Mouse (Mus musculus) T-helper 1 cell (primary cell): Measurements from ENCODE around the gene Tpt1.
"Not testable (repeated sequence)": the region's sequence is repeated elsewhere in the genome, so short reads cannot be mapped to it uniquely, and the experiment has no call there.

Experiments
- in situ Hi-C: fragments of 300-600 bp; cut with MboI, MseI; formaldehyde crosslinking; loops from one replicate; pipeline ENCODE4 v1.15.1; 2025; ENCODE audit warnings: high pct_unique_total_duplicates

The Tpt1 gene

GRCm38 (mm10) chr14:75841758-75842157 lies 3.1 kb upstream of the Tpt1 start:
- in situ Hi-C loops = not testable (repeated sequence)

- in situ Hi-C loops = no loop called here
Observed at GRCm38 (mm10) chr14:75844111-75844695, 690 bp upstream of the Tpt1 start.

GRCm38 (mm10) chr14:75845698-75846115 lies 814 bp downstream of the Tpt1 start:
- in situ Hi-C loops = no loop called here

- in situ Hi-C loops = no loop called here
Observed at GRCm38 (mm10) chr14:75847669-75848068, 2.8 kb downstream of the Tpt1 start.

GRCm38 (mm10) chr14:75848482-75848881 lies 3.6 kb downstream of the Tpt1 start:
- in situ Hi-C loops = no loop called here

GRCm38 (mm10) chr14:75849236-75849635 lies 4.3 kb downstream of the Tpt1 start:
- in situ Hi-C loops = no loop called here

- in situ Hi-C loops = no loop called here
Observed at GRCm38 (mm10) chr14:75849842-75850568, 5.1 kb downstream of the Tpt1 start.

GRCm38 (mm10) chr14:75850819-75851218 lies 5.9 kb downstream of the Tpt1 start:
- in situ Hi-C loops = no loop called here

- in situ Hi-C loops = no loop called here
Observed at GRCm38 (mm10) chr14:75852016-75852415, 7.1 kb downstream of the Tpt1 start.

GRCm38 (mm10) chr14:75855263-75855992 lies 10.5 kb downstream of the Tpt1 start:
- in situ Hi-C loops = no loop called here

- in situ Hi-C loops = no loop called here
Observed at GRCm38 (mm10) chr14:75858181-75858580, 13.3 kb downstream of the Tpt1 start.

GRCm38 (mm10) chr14:75859619-75860018 lies 14.7 kb downstream of the Tpt1 start:
- in situ Hi-C loops = loop anchor here (10.0 kb wide), 1 partner anchor 605 kb away; no protein-coding TSS in a partner anchor

GRCm38 (mm10) chr14:75862701-75863100 lies 17.8 kb downstream of the Tpt1 start:
- in situ Hi-C loops = loop anchor here (10.0 kb wide), 1 partner anchor 602 kb away; no protein-coding TSS in a partner anchor

GRCm38 (mm10) chr14:75863549-75864409 lies 18.9 kb downstream of the Tpt1 start:
- in situ Hi-C loops = loop anchor here (10.0 kb wide), 1 partner anchor 601 kb away; no protein-coding TSS in a partner anchor

- in situ Hi-C loops = loop anchor here (10.0 kb wide), 1 partner anchor 598 kb away; no protein-coding TSS in a partner anchor
Observed at GRCm38 (mm10) chr14:75866706-75867333, 21.9 kb downstream of the Tpt1 start.

GRCm38 (mm10) chr14:75868028-75868427 lies 23.1 kb downstream of the Tpt1 start:
- in situ Hi-C loops = loop anchor here (10.0 kb wide), 1 partner anchor 597 kb away; no protein-coding TSS in a partner anchor

GRCm38 (mm10) chr14:75869769-75870363 lies 25.0 kb downstream of the Tpt1 start:
- in situ Hi-C loops = loop anchor here (10.0 kb wide), 1 partner anchor 595 kb away; no protein-coding TSS in a partner anchor

- in situ Hi-C loops = no loop called here
Observed at GRCm38 (mm10) chr14:75870631-75871030, 25.7 kb downstream of the Tpt1 start.

GRCm38 (mm10) chr14:75871111-75871510 lies 26.2 kb downstream of the Tpt1 start:
- in situ Hi-C loops = no loop called here

GRCm38 (mm10) chr14:75871750-75872149 lies 26.9 kb downstream of the Tpt1 start:
- in situ Hi-C loops = no loop called here
